Mouse (Mus musculus) CH12F3 (cell line): Measurements from ENCODE around the gene Mmp9.

Experiments used
- in situ Hi-C: fragments of 300-500 bp; cut with MboI; formaldehyde crosslinking; loops from 2 replicates; pipeline ENCODE4 v1.14.3; 2020; ENCODE audit warnings: low sequenced_read_pairs

Mmp9 gene

DNA sequence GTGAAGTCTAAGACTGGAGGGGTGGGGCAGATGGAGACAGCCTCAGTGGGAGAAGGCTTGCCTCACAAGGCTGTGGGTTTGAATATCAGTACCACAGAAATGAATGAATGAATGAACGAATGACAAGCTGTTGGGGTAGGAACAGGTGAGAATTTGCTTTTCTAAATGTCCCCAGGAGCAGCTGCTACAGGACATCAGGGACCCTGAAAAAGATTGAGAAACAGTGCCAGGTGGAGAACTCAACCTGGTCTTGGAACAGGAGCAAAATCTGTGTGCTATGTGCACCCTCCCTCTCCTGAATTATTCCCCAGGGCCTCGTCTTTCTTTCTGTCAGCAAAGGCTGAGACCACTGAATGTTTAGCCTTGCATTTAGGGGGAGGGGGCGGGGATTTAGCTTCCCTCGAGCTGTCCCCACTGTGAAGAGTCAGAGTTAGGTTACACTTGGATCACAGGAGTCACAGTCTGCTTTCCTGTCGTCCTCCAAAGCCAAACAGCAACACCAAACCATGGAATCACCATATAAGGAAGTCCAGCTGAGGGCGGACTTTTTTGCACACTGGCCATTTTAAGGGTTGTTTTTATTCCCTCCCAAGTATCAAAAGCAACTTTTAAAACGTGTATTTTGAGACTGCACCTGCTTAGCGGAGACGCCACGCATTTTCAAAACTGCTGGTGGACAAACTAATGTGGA lies at the start of gene Mmp9:
Mmp9 (plus strand) TSS at position 641 of the 691 bp plus-strand sequence.
- in situ Hi-C loops, result no loop called here

- in situ Hi-C loops, result no loop called here
These were observed 49.3 kb upstream of the Mmp9 start for GRCm38 (mm10) chr2:164891056-164891834.

- in situ Hi-C loops, result no loop called here
These were observed 48.5 kb upstream of the Mmp9 start for GRCm38 (mm10) chr2:164891908-164892695.

DNA sequence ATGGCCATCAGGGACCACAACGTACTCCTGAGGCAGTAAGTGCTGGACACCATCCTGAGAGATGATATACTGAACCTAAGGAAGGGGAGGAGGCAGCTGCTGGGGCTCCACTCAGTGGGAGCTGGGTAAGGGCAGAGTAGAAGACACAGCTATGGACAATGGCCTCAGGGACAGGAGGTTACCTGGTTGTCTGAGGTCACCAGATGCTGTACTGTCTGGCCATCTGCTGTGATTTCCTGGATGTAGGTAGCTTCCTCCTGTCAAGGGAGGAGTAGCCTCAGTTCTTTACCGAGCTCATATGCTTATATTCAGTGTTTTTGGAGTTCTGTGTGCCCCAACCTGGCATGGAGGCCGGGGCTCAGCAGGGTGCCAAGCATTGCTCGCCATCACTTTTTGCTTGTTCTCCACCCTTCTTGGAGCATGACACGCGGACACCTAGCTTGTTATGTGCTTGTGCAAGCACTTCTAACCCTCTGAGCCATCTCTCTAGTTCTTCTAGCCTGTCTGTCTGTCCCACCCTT lies 47.8 kb upstream of the Mmp9 start:
- in situ Hi-C loops, result no loop called here

DNA sequence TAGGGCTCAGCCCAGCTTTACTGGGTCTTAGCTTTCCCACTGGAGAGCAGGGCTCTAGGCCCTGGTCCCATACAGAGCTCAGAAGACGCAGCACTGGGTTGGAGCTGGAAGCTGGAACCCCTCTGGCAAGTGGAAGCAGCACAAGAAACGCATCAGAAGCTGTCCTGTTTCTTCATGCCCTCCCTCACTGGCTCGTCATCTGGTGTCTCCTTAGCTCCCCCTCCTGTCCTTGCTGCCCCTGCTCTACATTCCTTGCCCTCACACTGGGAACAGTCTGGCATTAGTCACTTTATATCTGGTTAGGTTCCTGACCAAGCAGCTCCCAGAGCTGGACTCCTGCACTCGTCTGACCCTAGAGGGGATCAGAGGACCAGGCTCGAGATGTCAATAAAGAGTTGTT lies 46.5 kb upstream of the Mmp9 start:
- in situ Hi-C loops, result no loop called here

GRCm38 (mm10) chr2:164894644-164895043 lies 45.9 kb upstream of the Mmp9 start:
- in situ Hi-C loops, result no loop called here

DNA sequence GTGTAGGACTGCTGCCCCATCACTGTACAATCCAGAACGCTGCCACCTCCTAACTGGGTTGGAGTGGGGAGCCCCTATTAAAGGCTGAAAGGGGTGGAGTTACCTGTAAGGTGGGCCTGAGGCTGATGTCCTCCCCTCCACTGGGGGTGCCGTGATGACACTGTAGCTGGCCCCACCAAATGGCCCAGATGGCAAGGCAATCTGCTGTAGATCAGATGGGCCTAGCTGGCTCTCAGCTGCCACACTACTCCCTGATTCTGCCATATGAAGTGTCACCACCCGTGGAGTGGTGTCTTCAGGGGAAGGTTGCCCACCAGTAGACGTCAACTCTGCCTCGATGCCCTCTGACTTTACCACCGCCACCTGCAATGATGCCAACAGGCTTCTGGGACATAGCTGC lies 44.7 kb upstream of the Mmp9 start:
- in situ Hi-C loops, result no loop called here

- in situ Hi-C loops, result no loop called here
These were observed 42.6 kb upstream of the Mmp9 start for GRCm38 (mm10) chr2:164898008-164898407.

- in situ Hi-C loops, result no loop called here
These were observed 41.5 kb upstream of the Mmp9 start for GRCm38 (mm10) chr2:164899034-164899433.

- in situ Hi-C loops, result no loop called here
These were observed 40.7 kb upstream of the Mmp9 start for GRCm38 (mm10) chr2:164899723-164900459.

DNA sequence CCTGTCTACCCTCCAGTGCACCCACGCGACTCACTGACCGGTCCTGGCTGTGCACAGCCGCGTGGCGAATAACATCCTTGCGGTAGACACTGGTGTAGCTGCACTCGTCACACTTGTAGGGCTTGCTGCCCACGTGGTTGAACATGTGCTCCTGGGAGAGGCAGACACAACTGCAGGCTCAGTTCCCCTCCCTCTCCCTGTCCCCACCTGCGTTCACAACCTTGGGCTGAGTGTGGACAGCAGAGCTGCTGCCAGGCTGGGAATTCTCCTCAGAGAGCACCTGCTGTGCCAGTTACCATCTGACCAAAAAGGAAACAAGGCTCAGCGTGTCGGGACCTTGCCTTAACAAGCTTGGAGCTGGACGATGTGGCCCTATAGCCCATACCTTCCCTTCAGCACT lies 39.2 kb upstream of the Mmp9 start:
- in situ Hi-C loops, result no loop called here

GRCm38 (mm10) chr2:164903496-164903895 lies 37.1 kb upstream of the Mmp9 start:
- in situ Hi-C loops, result no loop called here

GRCm38 (mm10) chr2:164906071-164906470 lies 34.5 kb upstream of the Mmp9 start:
- in situ Hi-C loops, result no loop called here

DNA sequence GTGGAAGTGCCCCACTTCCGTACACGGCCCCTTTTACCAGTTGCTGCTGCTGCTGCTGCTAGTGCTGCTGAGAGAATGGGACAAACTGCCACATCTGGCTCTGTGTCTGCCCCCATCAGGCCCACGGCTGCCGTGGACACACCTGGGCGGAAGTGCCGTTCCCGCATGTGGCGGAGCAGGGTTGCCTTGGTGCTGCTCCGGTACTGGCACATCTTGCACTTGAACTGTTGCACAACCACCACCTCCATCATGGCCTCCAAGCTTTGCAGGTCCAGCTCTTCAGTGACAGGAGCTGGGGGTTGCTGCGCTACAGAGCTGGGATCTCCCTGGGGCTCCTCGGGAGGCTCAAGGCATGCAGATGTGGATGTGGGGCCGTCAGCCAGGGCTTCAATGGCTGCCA lies 33.1 kb upstream of the Mmp9 start:
- in situ Hi-C loops, result no loop called here

GRCm38 (mm10) chr2:164908011-164908410 lies 32.6 kb upstream of the Mmp9 start:
- in situ Hi-C loops, result no loop called here

- in situ Hi-C loops, result no loop called here
These were observed 31.5 kb upstream of the Mmp9 start for GRCm38 (mm10) chr2:164909100-164909499.

DNA sequence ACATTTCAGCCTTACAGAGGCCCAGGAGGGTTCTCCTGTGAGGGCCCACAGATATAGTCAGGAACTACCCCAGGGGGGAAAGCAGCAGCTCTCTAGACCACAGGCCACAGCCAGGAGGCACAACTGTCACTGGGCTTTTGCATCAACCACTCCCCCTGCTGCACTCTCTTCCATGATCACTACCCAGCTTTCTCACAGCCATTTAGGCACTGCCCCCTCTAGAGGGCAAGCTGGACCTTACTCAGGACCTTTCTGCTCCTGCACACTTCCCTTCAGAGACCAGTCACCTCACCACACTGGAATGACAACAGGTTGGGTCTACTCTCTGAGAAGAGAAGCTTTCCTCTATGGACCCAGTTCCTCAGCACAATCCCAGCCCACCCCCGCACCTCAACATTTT lies 31.0 kb upstream of the Mmp9 start:
- in situ Hi-C loops, result no loop called here

GRCm38 (mm10) chr2:164910360-164911061 lies 30.1 kb upstream of the Mmp9 start:
- in situ Hi-C loops, result no loop called here

GRCm38 (mm10) chr2:164911086-164912048 lies 29.2 kb upstream of the Mmp9 start, which contains the start of gene Zfp335:
Zfp335 (minus strand) TSS chr2:164911757.
- in situ Hi-C loops, result no loop called here
